Mouse (Mus musculus) naive thymus-derived CD4-positive, alpha-beta T cell, adult 5 months (primary cell): Measurements from ENCODE around the gene Dync2li1. TPM values are rescaled to one million over a fixed set of nuclear protein-coding genes. Genes with fewer than 3 reads are reported as not detected.

Source experiments
- polyA plus RNA-seq: library from polyadenylated mRNA; unstranded; fragments of 100-300 nt; shearing (Covaris generic); gene quantifications from one replicate; pipeline ENCODE4 v1.2.1, GENCODE M21; 2017

Dync2li1 gene
- 0.26 TPM for polyA plus RNA-seq

DNA sequence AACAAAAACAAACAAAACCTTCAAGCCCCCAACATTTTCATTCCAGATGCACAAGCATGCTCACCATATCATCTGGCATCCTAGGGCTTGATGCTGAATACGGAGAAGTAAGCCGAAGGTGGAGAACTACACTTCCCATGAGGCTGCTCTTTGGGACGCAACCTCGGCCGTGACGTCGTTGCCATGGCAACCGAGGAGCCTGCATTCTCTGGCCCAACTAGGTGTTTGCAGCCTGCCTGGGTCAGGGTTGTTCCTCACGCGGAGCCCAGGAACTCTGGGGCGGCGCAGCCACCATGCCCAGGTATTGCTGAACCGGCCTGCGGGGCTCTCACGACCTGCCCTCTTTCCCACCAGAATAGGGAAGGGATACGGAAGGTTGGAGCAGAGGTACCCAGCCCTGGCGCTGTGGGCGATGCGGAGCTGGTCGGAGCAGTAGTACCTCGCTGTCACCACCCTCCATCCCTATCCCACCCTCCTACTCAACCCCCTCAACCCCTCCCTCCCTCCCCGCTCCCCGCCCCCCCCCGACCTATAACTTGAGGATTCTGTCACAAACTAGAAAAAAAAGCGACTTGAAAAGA, at the start of gene Dync2li1:
Gene Dync2li1 (plus strand): TSS at position 221 of the 581 bp plus-strand sequence.

DNA sequence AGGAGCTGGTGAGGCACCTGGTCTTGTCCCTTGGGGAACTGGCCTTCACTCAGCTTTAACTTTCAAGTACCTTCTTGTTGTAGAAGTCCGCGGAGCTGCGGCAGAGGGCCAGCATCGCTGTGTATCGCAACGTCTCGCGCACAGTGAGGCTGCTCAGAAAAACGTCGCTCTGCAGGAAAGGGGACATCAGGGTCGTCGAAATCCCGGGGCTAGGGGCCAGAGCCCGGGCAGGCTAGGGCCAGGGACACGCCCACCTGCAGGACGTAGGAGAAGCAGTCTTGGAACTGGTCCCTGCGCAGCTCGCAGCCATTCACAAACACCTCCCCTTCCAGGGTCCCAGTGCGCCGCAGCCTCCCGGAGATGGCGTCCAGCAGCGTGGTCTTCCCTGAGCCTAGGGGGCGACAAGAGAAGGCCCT, 49.7 kb downstream of the Dync2li1 start, which contains the start of gene Abcg8:
Gene Abcg8 (plus strand): TSS at position 352 of the 416 bp plus-strand sequence.

DNA sequence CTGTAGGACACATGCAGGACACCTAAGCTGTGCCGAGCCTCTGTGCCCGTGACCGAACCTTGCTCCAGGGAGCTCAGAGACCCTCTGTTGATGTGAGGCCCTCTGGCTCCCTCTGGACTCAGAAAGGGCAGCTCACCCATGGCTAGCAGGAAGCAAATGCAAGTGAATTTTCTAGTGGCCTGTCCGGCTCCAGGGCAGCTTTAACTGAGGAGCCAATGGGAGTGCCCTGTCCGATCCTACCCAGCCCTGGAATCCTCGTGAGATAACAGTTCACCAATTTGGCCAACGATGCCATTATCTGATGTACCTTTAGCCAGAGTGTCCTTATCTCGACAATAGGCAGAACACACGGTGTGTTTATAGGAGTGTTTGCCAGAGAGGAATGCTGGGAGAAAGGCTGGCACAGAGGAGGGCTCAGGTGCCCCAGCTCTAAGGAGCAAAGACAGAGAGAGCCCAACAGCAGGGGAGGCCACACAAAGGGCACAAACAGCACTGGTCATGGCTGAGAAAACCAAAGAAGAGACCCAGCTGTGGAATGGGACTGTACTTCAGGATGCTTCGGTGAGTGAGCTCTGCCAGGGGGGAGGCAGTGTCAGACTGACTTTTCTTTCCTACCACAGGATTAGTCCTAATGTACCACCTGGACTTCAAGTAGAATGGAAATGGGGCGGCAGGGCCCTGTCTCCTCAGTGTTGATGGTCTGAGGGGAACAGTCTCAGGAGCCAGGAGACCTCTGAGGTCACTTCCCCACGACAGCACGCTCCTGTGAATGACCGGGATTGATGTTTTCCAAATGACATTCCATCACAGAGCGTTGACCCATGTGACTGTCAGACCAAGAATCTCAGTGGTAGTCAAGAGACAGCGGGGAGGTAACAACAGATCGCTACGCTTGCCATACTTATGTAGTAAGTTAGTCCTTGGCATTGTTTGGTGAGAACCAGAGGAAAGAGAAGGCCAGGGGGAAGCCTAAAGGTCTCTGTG, 56.7 kb downstream of the Dync2li1 start, which contains the start of gene Abcg5:
Gene Abcg5 (minus strand): TSS at position 278 of the 984 bp plus-strand sequence.

Other genes starting within 250 kb of the Dync2li1 start
- gene Thada, start 160.3 kb upstream of the Dync2li1 start, polyA plus RNA-seq: 259 TPM
- gene Plekhh2, start 114.6 kb upstream of the Dync2li1 start, polyA plus RNA-seq: 0.09 TPM
- not detected for gene Abcg8, start 49.8 kb downstream of the Dync2li1 start, polyA plus RNA-seq
- gene Abcg5, start 56.5 kb downstream of the Dync2li1 start, polyA plus RNA-seq: not detected
- 38.7 TPM for gene Lrpprc, start 164.3 kb downstream of the Dync2li1 start, polyA plus RNA-seq